Mouse (Mus musculus) lung, postnatal 0 days (tissue): ENCODE data around the gene Ric8b.

Source experiments
- CTCF ChIP-seq: IDR thresholded peaks from 2 replicates; pipeline ENCODE4 v1.5.1; 2016; ENCODE audit warnings: antibody characterized with exemption, mild to moderate bottlenecking
- EP300 ChIP-seq: IDR thresholded peaks from 2 replicates; pipeline ENCODE4 v1.6.1; 2016; ENCODE audit warnings: antibody characterized with exemption, mild to moderate bottlenecking, control low read depth

GRCm38 (mm10) chr10:84889096-84889846 is 28.1 kb upstream of the Ric8b start:
- TF ChIP-seq CTCF: no peak
- TF ChIP-seq EP300: no peak
